ENCODE assay signal across 15 mouse cellular contexts in genomic region chr19:34524646-34525045, GRCm38 (mm10). TPM values are rescaled to one million over a fixed set of nuclear protein-coding genes. Genes with fewer than 3 reads are reported as not detected.
DNase-seq lines count a peak whose midpoint lies in the region; ATAC-seq and TF ChIP-seq lines count a peak whose summit lies in the region.
"Had no signal": no experiment of that assay in that cellular context is flagged by ENCODE, and none has a peak within 500 bp of the region (broad histone marks: within the 10 kb centered on the region; RNA-seq: fewer than 3 reads in every experiment).

No protein-coding gene starts in this region.

- peaks cover 28% of the 10 kb centered on the region for H3K4me1 ChIP-seq in heart, embryonic 13.5 days
- H3K4me1 ChIP-seq in lung, adult 2 months (ENCODE audit: control insufficient read depth, insufficient read depth, low read length), result peaks cover 7% of the 10 kb centered on the region
- H3K4me1 ChIP-seq in embryonic facial prominence, embryonic 11.5 days (ENCODE audit: control insufficient read depth, insufficient read depth, low read length), result no peaks in the 10 kb centered on the region

- H3K9me3 ChIP-seq in heart, embryonic 13.5 days, result no peaks in the 10 kb centered on the region
- no peaks in the 10 kb centered on the region for H3K9me3 ChIP-seq in embryonic facial prominence, embryonic 11.5 days (replicated peaks; ENCODE audit: control insufficient read depth, low read length)
- H3K9me3 ChIP-seq: limb, embryonic 15.5 days; midbrain, embryonic 12.5 days had no signal

- DNase-seq in heart, adult 18-20 months, result no peak
- no peak for DNase-seq in lung, adult 2 months
- no peak for DNase-seq in lung, postnatal 14 days
- DNase-seq in T-cell, adult 2 months (ENCODE audit: low spot score), result peak; percentile 29
- DNase-seq in embryonic facial prominence, embryonic 11.5 days (ENCODE audit: low spot score), result peak; percentile 25
- no peak for DNase-seq in layer of hippocampus, adult 9-11 months
- DNase-seq: adrenal gland, postnatal 25 days; forebrain, postnatal 0 days; gastrocnemius, postnatal 10 days; right cerebral cortex, postnatal 14 days had no signal

- peak overlapping the region; percentile 88 for H3K4me2 ChIP-seq in heart, embryonic 13.5 days
- H3K4me2 ChIP-seq in embryonic facial prominence, embryonic 11.5 days (ENCODE audit: low read depth, low read length), result no peak overlapping the region
- H3K4me2 ChIP-seq: limb, embryonic 15.5 days; midbrain, embryonic 12.5 days had no signal

- 0 out of 2 replicates have a peak overlapping the region, but pooled peaks have one; percentile 4 for H3K4me3 ChIP-seq in heart, embryonic 13.5 days
- peak overlapping the region; percentile 24 for H3K4me3 ChIP-seq in lung, adult 2 months (replicated peaks; ENCODE audit: extremely low read depth, low read depth, low read length)
- no peak overlapping the region for H3K4me3 ChIP-seq in embryonic facial prominence, embryonic 11.5 days (ENCODE audit: low read depth, low read length)
- H3K4me3 ChIP-seq: erythroblast, embryonic 14.5 days; limb, embryonic 15.5 days; midbrain, embryonic 12.5 days had no signal

- H3K36me3 ChIP-seq in heart, embryonic 13.5 days, result peaks cover 18% of the 10 kb centered on the region
- no peaks in the 10 kb centered on the region for H3K36me3 ChIP-seq in embryonic facial prominence, embryonic 11.5 days (replicated peaks; ENCODE audit: control insufficient read depth, insufficient read depth, low read depth, low read length)
- H3K36me3 ChIP-seq: limb, embryonic 15.5 days; midbrain, embryonic 12.5 days had no signal

- TF ChIP-seq POLR2A in lung, adult 2 months (IDR thresholded peaks at IDR 0.05; ENCODE audit: borderline replicate concordance, extremely low read depth, low read depth, low read length), result no peak

- no peak for ATAC-seq in heart, embryonic 13.5 days (ENCODE audit: extremely low read depth, insufficient number of reproducible peaks, low FRiP score, low TSS enrichment)
- ATAC-seq in embryonic facial prominence, embryonic 11.5 days (replicated peaks; ENCODE audit: insufficient number of reproducible peaks, low FRiP score, low TSS enrichment, low read depth), result no peak
- ATAC-seq in frontal cortex, adult (ENCODE audit: low TSS enrichment), result no peak
- ATAC-seq: forebrain, postnatal 0 days had no signal

- 24% methylated on average over 9 of the region's 9 CpGs for WGBS in heart, embryonic 13.5 days
- 54% methylated on average over 9 of the region's 9 CpGs for WGBS in lung, adult 2 months
- WGBS in embryonic facial prominence, embryonic 11.5 days, result 57% methylated on average over 9 of the region's 9 CpGs

- peak overlapping the region; percentile 17; the same call in 1 of the 2 replicates for H3K9ac ChIP-seq in heart, embryonic 13.5 days
- H3K9ac ChIP-seq in embryonic facial prominence, embryonic 11.5 days (replicated peaks; ENCODE audit: low read length), result no peak overlapping the region
- H3K9ac ChIP-seq: forebrain, postnatal 0 days; limb, embryonic 15.5 days; midbrain, embryonic 12.5 days had no signal

- H3K27me3 ChIP-seq in heart, embryonic 13.5 days (replicated peaks), result no peaks in the 10 kb centered on the region
- no peaks in the 10 kb centered on the region for H3K27me3 ChIP-seq in embryonic facial prominence, embryonic 11.5 days (ENCODE audit: control insufficient read depth, insufficient read depth, low read length)
- H3K27me3 ChIP-seq: limb, embryonic 15.5 days; midbrain, embryonic 12.5 days had no signal

- no peak for TF ChIP-seq CTCF in lung, adult 2 months (IDR thresholded peaks at IDR 0.05; ENCODE audit: insufficient read depth, low read length)

- no peak overlapping the region for H3K27ac ChIP-seq in heart, embryonic 13.5 days (replicated peaks)
- no peak overlapping the region for H3K27ac ChIP-seq in embryonic facial prominence, embryonic 11.5 days (replicated peaks; ENCODE audit: low read depth, low read length)
- H3K27ac ChIP-seq: limb, embryonic 15.5 days; midbrain, embryonic 12.5 days had no signal

RNA-seq across cellular contexts. Expression of gene Lipa, which starts 2.6 kb away (rescaled TPM):
- polyA plus RNA-seq in heart, embryonic 13.5 days (2015; fragmentation: Nextera tagmentation; extraction: Ambion mirVana), result 31.1 and 33.9 TPM in 2 replicates
- 10 to 100 TPM; 22.2 to 28.9 TPM for total RNA-seq in heart, adult 18-20 months (2021)
- 31.1 and 47.2 TPM in 2 replicates for polyA plus RNA-seq in lung, adult 2 months (2012; rRNA removed)
- polyA plus RNA-seq in embryonic facial prominence, embryonic 11.5 days (2014; fragmentation: Nextera tagmentation; extraction: Ambion mirVana), result 34.8 and 35.6 TPM in 2 replicates

RNA-seq across cellular contexts. Expression of gene Ifit2, which starts 25.8 kb away (rescaled TPM):
- polyA plus RNA-seq in heart, embryonic 13.5 days (2015; fragmentation: Nextera tagmentation; extraction: Ambion mirVana), result 6.2 and 8.0 TPM in 2 replicates
- 1 to 10 TPM; 3.1 to 3.7 TPM for total RNA-seq in heart, adult 18-20 months (2021)
- polyA plus RNA-seq in lung, adult 2 months (2012; rRNA removed), result 3.8 and 6.3 TPM in 2 replicates
- 12.2 and 12.5 TPM in 2 replicates for polyA plus RNA-seq in embryonic facial prominence, embryonic 11.5 days (2014; fragmentation: Nextera tagmentation; extraction: Ambion mirVana)

RNA-seq across cellular contexts. Expression of gene Ch25h, which starts 49.7 kb away (rescaled TPM):
- polyA plus RNA-seq in heart, embryonic 13.5 days (2015; fragmentation: Nextera tagmentation; extraction: Ambion mirVana), result 5.1 and 5.7 TPM in 2 replicates
- total RNA-seq in heart, adult 18-20 months (2021), result under 1 TPM in 1 of 2 experiments, not detected in 1; 0.25 TPM
- 22.9 and 32.8 TPM in 2 replicates for polyA plus RNA-seq in lung, adult 2 months (2012; rRNA removed)
- polyA plus RNA-seq in embryonic facial prominence, embryonic 11.5 days (2014; fragmentation: Nextera tagmentation; extraction: Ambion mirVana), result 1.1 and 2.3 TPM in 2 replicates
- polyA plus RNA-seq: erythroblast, embryonic 14.5 days had no signal

RNA-seq across cellular contexts. Expression of gene Ifit3, which starts 58.7 kb away (rescaled TPM):
- 1.5 and 1.6 TPM in 2 replicates for polyA plus RNA-seq in heart, embryonic 13.5 days (2015; fragmentation: Nextera tagmentation; extraction: Ambion mirVana)
- 1 to 10 TPM; 2.8 to 3.4 TPM for total RNA-seq in heart, adult 18-20 months (2021)
- 7.2 and 14.0 TPM in 2 replicates for polyA plus RNA-seq in lung, adult 2 months (2012; rRNA removed)
- 0.20 and 0.49 TPM in 2 replicates for polyA plus RNA-seq in embryonic facial prominence, embryonic 11.5 days (2014; fragmentation: Nextera tagmentation; extraction: Ambion mirVana)
- polyA plus RNA-seq: erythroblast, embryonic 14.5 days had no signal

Comparison
In these comparisons a context has a peak if more than half of its experiments do, and no peak if none do; other contexts are left out.
1. DNase-seq: peak in T-cell, adult 2 months (single experiment) and embryonic facial prominence, embryonic 11.5 days (single experiment); none in heart, adult 18-20 months (0 of 2), lung, adult 2 months (single experiment), lung, postnatal 14 days (single experiment) and layer of hippocampus, adult 9-11 months (single experiment).